Mouse (Mus musculus) bone marrow macrophage, adult 2 months (primary cell): ENCODE measurements at regions not wholly inside any gene's neighbourhood (a gene's known extent, or its start where the extent isn't known, plus 50 kb on each side); places are given as distances from the start of the nearest gene placed in this dataset.

Experiments used
- CTCF ChIP-seq: IDR thresholded peaks from 2 replicates; pipeline ENCODE4 v1.5.1; 2012; ENCODE audit warnings: low read depth, mild to moderate bottlenecking, low read length, moderate library complexity
- POLR2A ChIP-seq: IDR thresholded peaks from 2 replicates; pipeline ENCODE4 v1.6.1; 2012; ENCODE audit warnings: mild to moderate bottlenecking, low read depth, low read length, borderline replicate concordance

- TF ChIP-seq CTCF (no peak), POLR2A (no peak)
Measured at GRCm38 (mm10) chr15:68520759-68521158, 2020.0 kb upstream of the Lrrc6 start.
